Mouse (Mus musculus) forebrain, embryonic 16.5 days (tissue): ENCODE results near the gene Fbxl12. TPM values are rescaled to one million over a fixed set of nuclear protein-coding genes. Genes with fewer than 3 reads are reported as not detected.
"Not testable (repeated sequence)": the region's sequence is repeated elsewhere in the genome, so short reads cannot be mapped to it uniquely, and the experiment has no call there.

Experiments used
- ATAC-seq: fragments of 200-750 bp; cut with Nextera tagmentation; 2 replicates; pipeline ENCODE4 v1.8.0; 2017; ENCODE audit warnings: mild to moderate bottlenecking, moderate library complexity
- H3K27ac ChIP-seq: fragments of 300-500 bp; sonication (generic); 2 replicates; pipeline ENCODE4 v1.5.1; 2014; ENCODE audit warnings: low read length, control low read depth
- H3K27me3 ChIP-seq: fragments of 300-500 bp; sonication (generic); replicated peaks from 2 replicates; pipeline ENCODE4 v1.6.1; 2014; ENCODE audit warnings: low read length; ENCODE audit not compliant: control insufficient read depth, insufficient read depth
- H3K36me3 ChIP-seq: fragments of 300-500 bp; sonication (generic); 2 replicates; pipeline ENCODE4 v1.6.1; 2014; ENCODE audit not compliant: control insufficient read depth, insufficient read depth
- H3K4me1 ChIP-seq: fragments of 300-500 bp; sonication (generic); replicated peaks from 2 replicates; pipeline ENCODE4 v1.6.1; 2014; ENCODE audit warnings: low read length; ENCODE audit not compliant: control insufficient read depth, insufficient read depth
- H3K4me2 ChIP-seq: fragments of 300-500 bp; sonication (generic); 2 replicates; pipeline ENCODE4 v1.6.1; 2014; ENCODE audit warnings: mild to moderate bottlenecking, low read length, control low read depth
- H3K4me3 ChIP-seq: fragments of 300-500 bp; sonication (generic); replicated peaks from 2 replicates; pipeline ENCODE4 v1.5.1; 2014; ENCODE audit warnings: mild to moderate bottlenecking, low read length, control low read depth
- H3K9ac ChIP-seq: fragments of 300-500 bp; sonication (generic); replicated peaks from 2 replicates; pipeline ENCODE4 v1.6.1; 2014; ENCODE audit warnings: low read depth, low read length, control low read depth
- H3K9me3 ChIP-seq: fragments of 300-500 bp; sonication (generic); 2 replicates; pipeline ENCODE4 v1.6.1; 2016; ENCODE audit warnings: low read length; ENCODE audit not compliant: control insufficient read depth
- WGBS: fragments of 180-500 bp; shearing (Covaris S2); extraction: QIAGEN DNeasy Blood & Tissue Kit; methylation state at CpG from one replicate; pipeline ENCODE4 v1.1.7; 2014; 5-methylcytosine and 5-hydroxymethylcytosine counted together
- polyA plus RNA-seq: library from polyadenylated mRNA; unstranded; fragments of >200 nt; fragmentation: Nextera tagmentation; extraction: Ambion mirVana; gene quantifications from 2 replicates; pipeline ENCODE4 v1.2.1, GENCODE M21; 2015

Fbxl12 gene
- polyA plus RNA-seq, 1 experiment from 2014 or later = 15.0 TPM

DNA sequence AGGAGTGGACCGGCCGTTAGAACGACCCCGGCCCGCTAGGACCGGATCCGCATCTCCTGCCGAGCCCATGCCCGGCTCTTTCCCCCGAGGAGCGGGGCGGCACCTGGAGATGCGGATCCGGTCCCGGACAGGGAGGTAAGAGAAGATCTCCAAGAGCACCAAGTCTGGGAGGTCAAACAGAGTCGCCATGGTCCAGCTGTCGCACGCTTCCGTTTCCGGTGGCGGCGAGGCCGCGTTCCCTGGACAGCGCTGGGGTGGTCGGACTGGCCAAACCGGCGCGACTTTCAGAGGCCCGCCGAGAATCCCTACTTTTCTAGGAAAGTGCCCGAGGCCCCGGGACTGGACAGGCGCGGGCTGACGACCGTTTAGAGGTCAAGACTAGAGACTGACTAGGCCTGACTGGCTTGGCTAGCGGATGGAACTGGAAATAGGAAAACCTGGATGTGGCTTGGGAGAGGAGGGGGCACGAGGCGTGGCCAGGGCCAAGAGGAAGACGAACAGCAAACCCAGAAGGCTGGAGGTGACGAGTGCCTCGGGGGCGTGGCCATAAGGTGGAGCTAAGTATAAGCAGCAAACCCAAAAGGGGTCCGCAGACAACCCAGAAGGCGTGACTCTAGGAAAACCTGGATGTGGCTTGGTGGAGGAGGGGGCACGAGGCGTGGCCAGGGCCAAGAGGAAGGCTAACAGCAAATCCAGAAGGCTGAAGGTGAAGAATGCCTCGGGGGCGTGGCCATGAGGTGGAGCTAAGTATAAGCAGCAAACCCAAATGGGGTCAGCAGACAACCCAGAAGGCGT lies 2.3 kb downstream of the Fbxl12 start, which contains the start of gene Ubl5:
Gene Ubl5, plus strand, starts transcription at position 778 of the 795 bp plus-strand sequence.
- Histone ChIP-seq H3K9ac (peak within 1 kb of the TSS; percentile 75), H3K4me1 (peaks cover 37% of the 10 kb centered on the region), H3K9me3 (no peaks in the 10 kb centered on the region), H3K4me2 (peak within 1 kb of the TSS; percentile 100), H3K27ac (peak within 1 kb of the TSS; percentile 89), H3K27me3 (no peaks in the 10 kb centered on the region), H3K4me3 (peak within 1 kb of the TSS; percentile 92), H3K36me3 (peaks cover 9% of the 10 kb centered on the region; the same call in 1 of the 2 replicates)
- ATAC-seq = peak; percentile 84
- WGBS = under 1% methylated on average over 51 of the region's 51 CpGs

DNA sequence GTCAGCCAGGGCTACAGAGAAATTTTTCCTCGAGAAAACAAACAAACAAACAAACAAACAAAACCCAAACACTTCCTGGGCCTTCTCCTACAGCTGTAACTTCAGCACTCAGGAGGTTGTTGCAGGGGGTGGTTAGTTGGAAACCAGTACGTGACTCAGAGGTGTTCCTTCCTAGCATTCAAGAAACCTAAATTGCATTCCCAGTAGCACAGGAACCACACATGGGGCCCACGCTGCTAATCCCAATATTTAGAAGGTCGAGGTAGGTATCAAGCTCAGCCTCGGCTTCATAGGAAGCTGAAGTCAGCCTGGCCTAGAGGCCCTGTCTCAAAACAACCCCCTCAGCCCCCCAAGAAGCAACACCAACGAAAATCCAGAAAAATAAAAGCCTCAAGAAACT lies 3.1 kb downstream of the Fbxl12 start:
- H3K4me2 ChIP-seq = peak overlapping the region; percentile 100
- no peak for ATAC-seq
- no peak overlapping the region for H3K27ac ChIP-seq
- H3K36me3 ChIP-seq = peaks cover 9% of the 10 kb centered on the region; the same call in 1 of the 2 replicates
- WGBS = 24% methylated on average over 6 of the region's 6 CpGs
- peaks cover 37% of the 10 kb centered on the region for H3K4me1 ChIP-seq
- peak overlapping the region; percentile 75; the same call in 1 of the 2 replicates for H3K9ac ChIP-seq
- H3K9me3 ChIP-seq = no peaks in the 10 kb centered on the region
- no peaks in the 10 kb centered on the region for H3K27me3 ChIP-seq
- H3K4me3 ChIP-seq = peak overlapping the region; percentile 92

DNA sequence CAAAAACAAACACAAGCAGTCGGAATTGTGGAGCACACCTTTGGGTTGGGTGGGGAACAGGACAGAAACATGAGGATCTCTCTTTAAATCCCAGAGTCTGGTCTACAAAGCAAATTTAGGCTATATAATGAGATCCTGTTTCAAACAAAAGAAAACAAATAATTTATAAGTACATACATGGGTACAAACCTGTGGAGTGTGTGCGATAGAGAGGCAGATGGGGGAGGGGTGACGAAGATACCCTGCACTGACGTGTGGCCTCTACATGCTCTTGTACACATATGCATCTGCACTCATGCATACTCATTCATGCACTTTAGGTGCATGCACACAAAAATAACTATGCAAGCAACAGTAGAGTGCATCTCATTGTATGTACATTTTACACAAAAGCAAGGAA lies 5.1 kb downstream of the Fbxl12 start:
- Histone ChIP-seq H3K4me3 (no peak overlapping the region), H3K27ac (no peak overlapping the region), H3K4me1 (peaks cover 25% of the 10 kb centered on the region), H3K9me3 (no peaks in the 10 kb centered on the region), H3K36me3 (peaks cover 9% of the 10 kb centered on the region; the same call in 1 of the 2 replicates), H3K9ac (no peak overlapping the region), H3K4me2 (no peak overlapping the region), H3K27me3 (no peaks in the 10 kb centered on the region)
- 97% methylated on average over 4 of the region's 4 CpGs for WGBS
- ATAC-seq = no peak

DNA sequence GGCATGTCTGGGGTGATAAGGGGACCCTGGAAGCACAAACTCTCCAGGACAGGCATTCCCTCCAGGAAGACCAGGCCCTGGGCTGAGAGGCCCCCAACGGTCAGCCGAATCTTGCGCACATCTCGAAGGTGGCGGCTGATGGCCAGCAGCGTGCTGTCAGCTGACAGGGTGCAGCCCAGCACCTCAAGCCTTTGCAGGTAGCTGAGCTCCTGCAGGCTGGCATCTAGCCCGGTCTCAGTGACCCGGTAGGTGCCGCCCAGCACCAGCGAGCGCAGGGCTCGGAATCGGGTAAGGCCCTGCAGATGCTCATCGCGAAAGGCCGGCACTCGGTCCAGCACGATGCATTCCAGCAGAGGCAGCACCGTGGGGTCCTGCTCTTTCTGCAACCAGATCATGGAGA lies 6.0 kb downstream of the Fbxl12 start:
- ATAC-seq = no peak
- Histone ChIP-seq H3K4me2 (no peak overlapping the region), H3K36me3 (peaks cover 9% of the 10 kb centered on the region; the same call in 1 of the 2 replicates), H3K27me3 (no peaks in the 10 kb centered on the region), H3K9ac (no peak overlapping the region), H3K27ac (no peak overlapping the region), H3K9me3 (no peaks in the 10 kb centered on the region), H3K4me1 (peaks cover 21% of the 10 kb centered on the region), H3K4me3 (no peak overlapping the region)
- WGBS = 95% methylated on average over 19 of the region's 19 CpGs

DNA sequence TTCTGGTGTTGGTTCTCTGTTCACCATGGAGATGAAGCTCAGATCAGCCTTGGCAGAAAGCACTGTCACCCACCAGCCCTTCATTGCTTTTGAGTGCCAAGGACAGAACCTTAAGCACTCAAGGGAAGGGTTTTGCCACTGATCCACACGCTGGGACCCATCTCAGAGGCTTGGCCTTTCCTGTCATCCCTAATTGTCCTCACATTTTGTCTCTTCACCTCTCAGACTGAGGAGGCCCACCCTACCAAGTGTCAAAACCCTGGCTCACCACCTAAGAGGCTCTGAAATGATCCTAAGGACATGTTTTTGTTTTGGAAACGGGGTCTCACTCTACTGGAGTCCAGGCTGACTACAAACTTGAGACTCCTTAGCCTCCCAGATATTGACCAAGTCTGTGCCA lies 7.8 kb downstream of the Fbxl12 start:
- no peak for ATAC-seq
- Histone ChIP-seq H3K9me3 (no peaks in the 10 kb centered on the region), H3K36me3 (peaks cover 9% of the 10 kb centered on the region; the same call in 1 of the 2 replicates), H3K4me3 (no peak overlapping the region), H3K27ac (no peak overlapping the region), H3K27me3 (no peaks in the 10 kb centered on the region), H3K4me2 (no peak overlapping the region), H3K9ac (no peak overlapping the region), H3K4me1 (peaks cover 17% of the 10 kb centered on the region)
- 87% methylated on average over 2 of the region's 2 CpGs for WGBS

DNA sequence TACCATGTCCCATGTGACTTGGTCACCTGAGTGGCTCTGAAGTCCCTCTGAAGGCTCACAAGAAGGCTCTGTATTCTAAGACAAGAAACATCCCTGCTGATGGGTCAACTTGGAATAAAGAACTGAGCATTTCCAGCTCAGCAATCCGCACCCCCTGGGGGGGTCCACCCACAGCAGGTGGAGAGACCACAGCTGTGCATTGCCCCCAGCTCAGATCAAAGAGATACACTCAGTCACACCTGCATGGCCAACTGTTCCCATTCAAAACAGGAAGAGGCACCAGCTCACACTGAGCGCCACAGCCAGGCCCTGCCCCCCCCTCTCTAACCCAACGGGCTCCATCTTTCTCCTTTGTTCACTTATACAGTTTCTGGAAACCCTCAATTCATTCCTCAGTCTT lies 8.3 kb downstream of the Fbxl12 start:
- ATAC-seq = no peak; the same call in 1 of the 2 replicates
- Histone ChIP-seq H3K4me3 (no peak overlapping the region), H3K36me3 (peaks cover 9% of the 10 kb centered on the region; the same call in 1 of the 2 replicates), H3K27ac (no peak overlapping the region), H3K9me3 (no peaks in the 10 kb centered on the region), H3K4me1 (peaks cover 11% of the 10 kb centered on the region), H3K4me2 (no peak overlapping the region), H3K9ac (no peak overlapping the region), H3K27me3 (no peaks in the 10 kb centered on the region)
- 74% methylated on average over 3 of the region's 3 CpGs for WGBS

DNA sequence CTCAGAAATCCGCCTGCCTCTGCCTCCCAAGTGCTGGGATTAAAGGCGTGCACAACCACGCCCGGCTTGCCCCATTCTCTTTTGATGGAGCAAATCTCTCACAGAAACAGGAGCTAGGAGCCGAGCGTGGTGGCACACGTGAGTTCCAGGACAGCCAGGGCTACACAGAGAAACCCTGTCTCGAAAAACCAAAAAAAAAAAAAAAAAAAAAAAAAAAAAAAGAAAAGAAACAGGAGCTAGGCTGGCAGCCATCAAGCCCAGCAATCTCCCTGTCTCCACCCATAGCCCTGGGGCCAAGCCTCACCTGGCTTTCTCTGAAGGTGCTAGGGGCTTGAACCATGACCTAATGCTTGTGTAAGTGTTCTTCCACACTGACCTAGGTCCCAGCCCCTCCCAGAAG lies 8.9 kb downstream of the Fbxl12 start:
- not testable (repeated sequence) for H3K27ac ChIP-seq, H3K9ac ChIP-seq, H3K36me3 ChIP-seq, H3K4me2 ChIP-seq, ATAC-seq, H3K4me3 ChIP-seq, H3K9me3 ChIP-seq, H3K27me3 ChIP-seq, H3K4me1 ChIP-seq
- WGBS = 92% methylated on average over 8 of the region's 8 CpGs

DNA sequence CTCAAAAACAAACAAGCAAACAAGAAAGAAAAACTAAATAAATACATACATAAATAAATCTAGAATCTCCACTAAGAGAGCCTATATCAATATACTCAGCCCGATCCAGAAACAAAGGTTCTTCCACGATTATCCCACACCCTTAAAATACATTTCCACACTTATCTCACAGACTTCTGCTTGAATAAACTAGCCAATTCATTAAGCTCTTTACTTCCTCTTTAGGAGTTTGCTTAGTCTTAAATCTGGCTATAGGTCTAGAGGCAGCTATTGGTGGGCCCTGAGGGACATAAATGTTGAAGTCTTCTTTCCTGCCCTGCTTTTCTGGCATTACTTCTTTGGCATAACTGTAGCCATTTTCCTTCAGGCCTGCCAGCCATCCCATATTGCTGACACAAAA lies 13.2 kb downstream of the Fbxl12 start:
- ATAC-seq = no peak
- WGBS = 98% methylated on average over 2 of the region's 2 CpGs

DNA sequence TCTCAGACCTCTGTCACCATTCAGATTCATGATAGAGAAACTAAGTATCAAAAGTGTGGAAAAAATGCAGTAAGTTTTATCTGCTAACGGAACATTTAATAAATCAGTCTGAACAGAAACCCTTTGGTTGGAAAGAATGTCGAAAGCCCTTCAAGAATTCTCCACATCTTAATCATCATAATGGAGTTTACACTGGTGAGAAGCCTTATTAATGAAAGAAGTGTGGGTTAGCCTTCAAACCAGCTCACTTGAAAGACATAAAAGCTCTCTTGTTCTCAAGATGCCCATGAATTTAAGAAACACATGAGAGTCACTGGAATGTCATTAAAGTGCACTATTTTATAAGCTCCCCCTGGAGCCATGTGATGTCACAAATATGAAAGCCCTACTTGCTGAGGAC lies 27.9 kb downstream of the Fbxl12 start:
- no peaks in the 10 kb centered on the region for H3K9me3 ChIP-seq
- 87% methylated on average over 2 of the region's 2 CpGs for WGBS
- H3K4me1 ChIP-seq = no peaks in the 10 kb centered on the region
- H3K27me3 ChIP-seq = no peaks in the 10 kb centered on the region
- no peak overlapping the region for H3K27ac ChIP-seq
- no peak for ATAC-seq
- H3K4me2 ChIP-seq = no peak overlapping the region
- H3K9ac ChIP-seq = no peak overlapping the region
- no peak overlapping the region for H3K4me3 ChIP-seq
- no peaks in the 10 kb centered on the region; the same call in 1 of the 2 replicates for H3K36me3 ChIP-seq

More for the DNA sequence above, 13.2 kb downstream of the Fbxl12 start:
- Histone ChIP-seq H3K36me3 (no peaks in the 10 kb centered on the region), H3K4me2 (no peak overlapping the region), H3K27ac (no peak overlapping the region), H3K27me3 (no peaks in the 10 kb centered on the region), H3K4me3 (no peak overlapping the region), H3K9me3 (no peaks in the 10 kb centered on the region), H3K4me1 (no peaks in the 10 kb centered on the region), H3K9ac (no peak overlapping the region)
